Mouse (Mus musculus): Measurements from ENCODE around the gene Ces1c.

Gene Ces1c

DNA sequence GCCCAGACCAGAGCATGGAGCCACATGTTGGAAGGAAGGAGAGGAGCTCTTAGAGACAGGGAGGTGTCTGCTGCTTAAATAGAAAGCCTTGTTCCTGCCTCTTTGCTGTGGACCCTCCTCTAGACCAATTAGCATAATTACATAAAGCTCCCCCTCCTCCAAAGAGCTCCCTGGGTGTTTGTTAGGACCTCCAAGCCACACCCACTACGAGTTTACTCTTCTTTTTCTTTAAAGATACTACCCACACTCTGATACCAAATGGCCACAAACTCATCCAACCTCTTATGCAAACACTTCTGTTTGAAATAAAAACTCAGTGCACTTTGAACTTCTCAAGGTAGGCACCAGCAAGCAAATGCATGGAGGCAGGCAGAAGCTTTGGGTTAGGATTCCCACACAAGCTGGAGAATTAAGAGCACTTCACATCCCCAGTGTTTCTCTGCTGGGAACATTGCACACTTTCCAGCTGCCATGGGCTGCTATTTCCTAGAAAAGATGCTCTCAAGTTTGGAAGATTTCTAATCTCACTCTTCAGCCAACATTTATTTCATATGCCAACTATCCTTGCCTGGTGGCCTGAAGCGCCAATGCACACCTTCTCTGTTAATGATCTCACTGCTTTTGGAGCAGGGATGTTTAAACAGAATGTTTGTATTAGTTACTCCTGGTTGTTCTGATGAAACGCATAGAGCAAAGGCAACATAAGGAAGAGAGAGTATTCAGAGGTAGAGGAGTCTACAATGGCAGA is at the start of gene Ces1c:
Ces1c (minus strand) TSS at position 51 of the 748 bp plus-strand sequence.
- DNase-seq (ENCODE audit: low read depth, low spot score): no peak

DNA sequence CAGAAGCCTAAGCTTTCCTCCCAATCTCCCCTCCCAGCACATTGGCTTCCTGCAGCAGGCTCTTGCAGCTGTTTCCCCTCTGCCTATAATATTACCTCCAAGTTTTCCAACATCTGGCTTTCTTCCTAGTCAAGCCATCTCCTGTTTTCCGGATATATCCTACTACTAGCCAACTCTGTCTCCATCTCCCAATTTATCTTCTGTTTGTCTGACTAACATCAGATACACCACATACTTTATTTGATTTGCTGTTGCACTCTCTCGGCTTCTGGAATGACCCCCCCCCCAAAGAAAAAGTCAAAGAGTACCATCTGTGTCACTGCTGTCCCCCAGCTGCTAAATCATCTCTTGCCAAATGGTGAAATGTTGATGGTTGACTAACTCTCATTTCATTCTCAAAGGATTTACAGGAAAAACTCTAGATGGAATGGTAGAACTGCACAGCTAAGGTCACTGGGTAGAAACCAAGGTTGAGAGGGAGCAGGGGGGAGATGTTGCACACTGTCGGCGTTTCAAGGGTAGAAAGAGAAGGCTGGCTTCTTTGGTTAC is 49.6 kb upstream of the Ces1c start:
- no peak for DNase-seq (ENCODE audit: low read depth, low spot score)

DNA sequence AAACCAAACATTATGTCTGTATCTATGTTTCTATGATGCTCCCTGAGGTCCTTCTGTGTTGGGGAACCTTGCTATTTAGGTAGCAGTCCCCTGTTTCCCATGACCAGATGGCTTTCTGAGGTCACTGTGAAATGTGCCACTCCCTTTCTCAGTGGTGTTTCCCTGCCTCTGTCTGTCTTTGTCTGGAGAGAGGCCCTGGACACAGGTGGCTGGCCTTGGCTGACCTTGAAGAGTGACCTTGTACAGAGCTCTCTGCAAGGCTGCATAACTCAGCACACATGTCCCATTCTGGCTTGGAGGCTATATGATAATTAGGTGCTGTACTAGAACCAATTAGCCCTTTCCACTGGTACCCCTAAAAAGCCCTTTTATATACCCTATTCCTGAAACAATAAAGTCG is 45.5 kb upstream of the Ces1c start:
- no peak for DNase-seq (ENCODE audit: low read depth, low spot score)

DNA sequence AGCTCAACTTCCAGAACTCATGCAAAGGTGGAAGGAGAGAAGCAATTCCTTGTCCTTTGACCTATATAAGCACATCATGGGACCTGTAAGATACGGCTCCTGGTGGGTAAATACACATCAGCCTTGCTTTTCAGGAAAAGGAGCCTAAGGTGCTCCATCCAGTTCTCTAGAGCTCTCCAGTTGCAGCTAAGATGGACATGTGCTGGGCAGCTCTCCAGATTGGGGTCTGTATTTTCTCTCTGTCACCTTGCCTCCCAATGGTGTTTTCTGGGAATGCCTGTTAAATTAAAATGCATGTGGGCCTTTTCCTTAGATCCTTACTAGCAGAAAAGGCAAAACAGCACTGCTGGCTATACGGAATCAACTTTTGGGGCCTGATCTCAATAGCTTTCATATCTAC is 43.5 kb upstream of the Ces1c start:
- DNase-seq (ENCODE audit: low read depth, low spot score): no peak

DNA sequence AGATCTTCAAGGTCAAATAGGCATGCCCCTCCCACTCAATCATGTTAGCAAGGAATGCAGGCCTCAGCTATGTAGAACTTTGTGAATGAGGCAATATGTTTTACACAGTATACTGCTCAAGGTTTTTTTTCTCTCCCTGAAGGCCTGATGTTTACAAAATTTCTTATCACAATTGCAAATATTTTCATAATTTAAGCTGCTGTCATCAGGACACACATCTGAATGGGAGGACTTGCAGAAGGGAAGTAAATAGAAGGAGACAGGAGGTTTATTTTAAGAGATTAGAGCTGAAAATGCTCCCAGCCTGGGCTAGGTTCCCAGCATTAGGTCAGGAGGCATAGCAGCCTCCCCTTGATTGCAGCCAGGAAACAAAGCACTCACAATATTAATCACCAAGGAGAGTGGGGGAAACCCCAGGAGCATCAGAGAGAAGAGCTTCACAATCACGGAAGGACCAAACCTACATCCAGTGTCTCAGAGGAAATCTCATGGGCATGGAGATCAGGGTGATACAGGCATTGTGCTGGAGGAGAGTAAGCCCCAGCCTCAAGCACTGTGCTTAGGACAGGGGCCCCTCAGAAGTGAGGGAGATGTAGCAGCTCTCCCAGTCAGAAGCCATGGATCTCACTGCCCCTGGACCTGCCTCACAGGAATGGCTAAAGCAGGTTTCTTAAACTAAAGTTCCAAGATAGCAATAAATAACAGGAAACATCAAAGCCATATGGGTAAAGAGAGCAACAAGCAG is 40.9 kb upstream of the Ces1c start:
- DNase-seq (ENCODE audit: low read depth, low spot score): no peak

DNA sequence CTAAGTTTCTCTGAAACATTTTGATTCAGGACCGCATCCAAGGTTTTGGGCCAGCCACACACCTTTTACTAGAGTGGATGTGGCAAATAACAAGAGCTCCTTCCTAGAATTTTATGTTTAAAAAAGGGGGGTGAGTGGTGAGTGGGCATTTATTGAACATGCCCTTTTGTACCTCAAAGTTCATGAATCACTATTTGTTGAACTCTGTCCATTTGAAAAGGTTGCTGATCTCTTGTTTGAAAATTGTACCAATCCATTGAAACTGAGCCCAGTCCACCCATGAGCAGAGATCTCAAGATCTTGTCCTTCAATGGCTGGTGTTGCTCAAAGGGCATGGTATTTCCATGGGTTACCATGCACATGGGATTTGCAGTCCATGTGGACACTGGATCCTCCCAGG is 32.3 kb upstream of the Ces1c start:
- no peak for DNase-seq (ENCODE audit: low read depth, low spot score)

DNA sequence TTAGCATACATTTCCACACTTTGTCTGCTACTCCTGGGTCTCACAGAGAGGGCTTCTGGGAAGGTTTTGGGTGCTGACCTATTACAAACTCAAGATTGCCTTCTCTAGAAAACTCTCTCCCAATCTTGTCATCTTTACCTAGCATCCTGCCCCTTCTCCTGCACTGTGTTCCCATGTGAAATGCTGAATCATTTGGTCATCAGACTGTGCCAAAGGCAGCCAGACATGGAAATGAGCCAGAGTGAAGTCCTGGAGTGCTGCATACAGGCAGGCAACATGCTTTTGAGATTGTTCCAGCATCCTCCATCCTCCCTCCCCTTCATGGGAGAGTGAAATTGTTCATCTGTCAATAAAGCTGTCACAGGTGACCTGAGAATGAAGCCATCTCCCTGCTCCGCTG is 20.3 kb upstream of the Ces1c start:
- no peak for DNase-seq (ENCODE audit: low read depth, low spot score)

DNA sequence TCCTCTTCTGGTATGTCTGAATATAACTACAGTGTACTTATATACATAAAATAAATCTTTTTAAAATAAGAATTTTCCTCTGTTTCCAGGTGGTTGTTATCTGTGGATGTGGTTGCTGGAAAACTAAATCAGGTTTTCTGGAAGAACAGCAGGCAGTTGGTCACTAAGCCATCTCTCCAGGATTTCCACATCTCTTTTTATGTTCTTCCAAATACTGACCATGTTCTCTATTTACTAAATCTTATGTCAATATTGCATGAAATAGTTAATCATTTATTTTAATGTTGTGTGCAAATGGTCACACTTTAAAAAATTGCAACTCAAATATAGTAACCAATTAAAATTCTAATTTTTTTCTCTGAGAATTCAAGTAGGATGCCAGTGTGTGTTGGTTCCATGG is 16.2 kb upstream of the Ces1c start:
- no peak for DNase-seq (ENCODE audit: low read depth, low spot score)

DNA sequence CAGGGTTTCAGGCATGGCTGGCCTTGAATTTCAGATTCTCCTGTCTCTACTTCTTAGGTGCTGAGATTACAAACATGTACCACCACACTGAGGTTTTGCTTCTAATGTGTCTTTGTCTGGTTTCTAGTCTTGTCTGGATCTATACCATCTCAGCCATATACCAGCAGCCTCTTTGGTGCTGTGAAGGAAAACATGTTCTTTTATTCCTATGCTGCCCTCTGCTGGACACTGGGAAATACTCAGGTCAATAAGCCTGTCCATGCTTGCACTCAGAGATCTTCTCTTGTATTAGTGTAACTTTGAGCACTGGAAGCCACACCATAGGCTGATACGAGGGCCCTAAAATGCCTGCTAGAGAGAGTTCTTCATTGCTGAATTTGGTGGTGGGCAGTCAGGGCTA is 9.6 kb upstream of the Ces1c start:
- DNase-seq (ENCODE audit: low read depth, low spot score): no peak

DNA sequence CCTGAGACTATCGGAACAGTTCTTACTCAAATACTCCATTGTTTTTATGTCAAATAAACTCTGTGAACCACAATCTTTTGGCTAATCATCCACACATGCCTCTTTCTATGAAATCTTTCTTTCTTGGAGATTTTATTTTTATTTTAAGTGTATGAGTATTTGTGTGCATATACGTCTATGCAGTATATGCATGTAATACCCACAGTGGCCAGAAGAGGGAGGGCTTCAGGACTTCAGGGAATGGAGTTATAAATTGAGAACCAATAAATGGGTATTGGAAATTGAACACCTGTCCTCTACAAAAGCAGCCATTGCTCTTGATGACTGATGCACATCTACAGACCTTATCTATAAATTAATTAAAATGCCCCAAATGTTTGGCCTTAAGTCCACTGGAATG is 1.1 kb upstream of the Ces1c start:
- no peak for DNase-seq (ENCODE audit: low read depth, low spot score)

DNA sequence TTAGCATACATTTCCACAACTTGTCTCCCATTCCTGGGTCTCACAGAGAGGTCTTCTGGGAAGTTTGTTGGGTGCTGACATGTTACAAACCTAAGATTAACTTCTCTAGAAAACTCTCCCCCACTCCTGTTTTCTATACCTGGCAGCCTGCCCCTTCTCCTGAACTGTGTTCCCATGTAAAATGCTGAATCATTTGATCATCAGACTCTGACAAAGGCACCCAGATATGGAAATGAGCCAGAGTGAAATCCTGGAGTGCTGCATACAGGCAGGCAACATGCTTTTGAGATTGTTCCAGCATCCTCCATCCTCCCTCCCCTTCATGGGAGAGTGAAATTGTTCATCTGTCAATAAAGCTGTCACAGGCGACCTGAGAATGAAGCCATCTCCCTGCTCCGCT is 4.6 kb downstream of the Ces1c start:
- no peak for DNase-seq (ENCODE audit: low read depth, low spot score)

DNA sequence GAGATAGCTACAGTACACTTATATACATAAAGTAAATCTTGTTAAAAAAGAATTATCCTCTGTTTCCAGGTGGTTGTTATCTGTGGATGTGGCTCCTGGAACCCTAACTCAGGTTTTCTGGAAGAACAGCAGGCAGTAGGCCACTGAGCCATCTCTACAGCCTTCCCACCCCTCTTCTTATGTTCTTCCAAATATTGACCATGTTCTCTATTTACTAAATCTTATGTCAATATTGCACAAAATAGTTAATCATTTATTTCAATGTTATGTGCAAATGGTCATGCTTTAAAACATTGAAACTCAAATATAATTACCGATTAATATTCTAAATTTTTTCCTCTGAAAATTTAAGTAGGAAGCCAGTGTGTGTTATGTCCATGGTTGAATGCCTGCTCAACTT is 9.1 kb downstream of the Ces1c start:
- DNase-seq (ENCODE audit: low read depth, low spot score): no peak

DNA sequence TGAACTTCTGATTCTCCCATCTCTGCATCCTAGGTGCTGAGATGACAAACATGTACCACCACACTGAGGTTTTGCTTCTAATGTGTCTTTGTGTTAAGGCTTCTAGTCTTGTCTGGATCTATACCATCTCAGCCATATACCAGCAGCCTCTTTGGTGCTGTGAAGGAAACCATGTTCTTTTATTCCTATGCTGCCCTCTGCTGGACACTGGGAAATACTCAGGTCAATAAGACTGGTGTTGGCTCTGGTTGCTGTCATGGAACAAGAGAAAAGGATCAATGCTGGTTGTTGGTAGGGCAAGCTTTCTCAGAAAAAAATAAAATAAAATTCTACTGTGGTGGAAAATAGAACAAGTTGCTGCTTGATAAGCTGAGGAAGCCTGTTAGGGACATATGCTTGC is 35.7 kb downstream of the Ces1c start:
- DNase-seq (ENCODE audit: low read depth, low spot score): no peak

DNA sequence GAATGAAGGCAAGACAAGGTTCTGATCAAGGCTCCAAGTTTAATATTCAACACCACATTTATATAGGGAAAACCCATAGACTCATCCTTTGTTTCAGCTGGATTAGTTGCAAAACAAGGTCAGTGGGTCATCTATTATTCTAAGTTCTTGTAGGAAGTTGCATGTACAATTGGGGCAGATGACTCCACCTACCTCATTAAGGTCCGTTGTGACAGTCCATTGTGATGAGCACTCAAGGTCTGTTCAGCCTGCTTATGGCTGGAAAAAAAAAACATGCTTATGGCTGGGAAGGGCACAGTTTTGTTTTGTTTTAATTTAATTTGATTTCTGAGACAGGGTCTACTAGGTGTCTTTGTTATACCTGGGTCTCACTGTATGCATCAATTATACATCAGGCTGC is 39.8 kb downstream of the Ces1c start:
- no peak for DNase-seq (ENCODE audit: low read depth, low spot score)

DNA sequence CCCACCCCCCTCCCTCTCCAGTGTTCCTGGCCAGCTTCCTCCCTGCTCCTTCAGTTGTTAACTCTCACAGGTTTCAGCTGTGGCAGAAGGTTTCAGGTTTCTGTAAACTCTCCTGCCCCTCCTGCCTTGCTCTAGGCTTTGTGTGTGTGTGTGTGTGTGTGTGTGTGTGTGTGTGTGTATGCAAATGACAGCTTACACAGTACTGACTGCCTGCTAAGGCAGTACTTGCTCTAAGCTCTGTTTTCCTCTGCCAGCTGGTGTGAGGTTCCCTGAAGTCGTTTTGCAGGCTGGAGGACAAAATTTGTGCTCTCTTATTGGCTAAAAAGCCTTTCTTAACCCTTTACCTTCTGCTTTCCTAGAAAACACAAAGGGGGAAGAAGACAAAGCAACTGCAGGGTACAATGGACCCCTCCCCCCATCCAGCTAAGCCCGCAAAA is 42.4 kb downstream of the Ces1c start:
- DNase-seq (ENCODE audit: low read depth, low spot score): no peak

DNA sequence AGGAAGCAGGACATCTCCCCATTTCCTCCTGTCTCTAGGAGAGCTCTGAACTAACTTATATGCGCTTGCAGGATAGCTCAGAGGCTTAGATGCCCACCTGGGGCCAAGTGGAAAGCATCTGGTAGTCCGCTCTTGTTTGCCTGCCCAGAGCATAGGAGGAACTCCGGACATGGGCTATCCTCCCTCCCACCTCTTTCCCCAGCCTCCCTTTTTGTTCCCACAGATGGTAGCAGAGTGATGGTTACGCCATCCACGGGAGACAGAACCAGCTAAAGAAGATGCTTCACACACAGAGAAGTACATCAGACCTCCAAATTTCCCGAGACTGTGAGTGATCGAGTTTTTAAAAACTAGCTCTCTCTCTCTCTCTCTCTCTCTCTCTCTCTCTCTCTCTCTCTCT is 42.9 kb downstream of the Ces1c start:
- DNase-seq (ENCODE audit: low read depth, low spot score): no peak

DNA sequence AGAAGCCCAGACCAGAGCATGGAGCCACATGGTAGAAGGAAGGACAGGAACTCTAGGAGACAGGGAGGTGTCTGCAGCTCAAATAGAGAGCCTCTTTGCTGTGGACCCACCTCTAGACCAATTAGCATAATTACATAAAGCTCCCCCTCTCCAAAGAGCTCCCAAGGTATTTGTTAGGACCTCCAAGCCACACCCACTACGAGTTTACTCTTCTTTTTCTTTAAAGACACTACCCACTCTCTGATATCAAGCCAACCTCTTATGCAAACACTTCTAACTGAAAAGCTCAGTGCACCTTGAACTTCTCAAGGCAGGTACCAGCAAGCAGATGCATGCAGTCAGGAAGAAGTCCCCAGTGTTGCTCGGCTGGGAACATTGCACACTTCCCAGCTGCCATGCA is 51.2 kb downstream of the Ces1c start, which contains the start of gene Ces1b:
Ces1b (minus strand) TSS at position 131 of the 400 bp plus-strand sequence.
- DNase-seq (ENCODE audit: low read depth, low spot score): no peak

DNA sequence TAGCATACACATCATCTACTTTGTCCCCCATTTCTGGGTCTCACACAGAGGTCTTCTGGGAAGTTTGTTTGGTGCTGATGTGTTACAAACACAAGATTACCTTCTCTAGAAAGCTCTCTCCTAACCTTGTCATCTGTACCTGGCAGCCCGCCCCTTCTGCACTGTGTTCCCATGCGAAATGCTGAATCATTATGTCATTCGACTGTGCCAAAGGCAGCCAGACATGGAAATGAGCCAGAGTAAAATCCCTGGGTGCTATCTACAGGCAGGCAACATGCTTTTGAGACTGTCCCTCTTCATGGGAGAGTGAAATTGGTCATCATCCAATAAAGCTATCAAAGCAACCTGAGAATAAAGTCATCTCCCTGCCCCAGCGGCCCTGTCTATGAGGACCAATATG is 55.8 kb downstream of the Ces1c start:
- DNase-seq (ENCODE audit: low read depth, low spot score): no peak

DNA sequence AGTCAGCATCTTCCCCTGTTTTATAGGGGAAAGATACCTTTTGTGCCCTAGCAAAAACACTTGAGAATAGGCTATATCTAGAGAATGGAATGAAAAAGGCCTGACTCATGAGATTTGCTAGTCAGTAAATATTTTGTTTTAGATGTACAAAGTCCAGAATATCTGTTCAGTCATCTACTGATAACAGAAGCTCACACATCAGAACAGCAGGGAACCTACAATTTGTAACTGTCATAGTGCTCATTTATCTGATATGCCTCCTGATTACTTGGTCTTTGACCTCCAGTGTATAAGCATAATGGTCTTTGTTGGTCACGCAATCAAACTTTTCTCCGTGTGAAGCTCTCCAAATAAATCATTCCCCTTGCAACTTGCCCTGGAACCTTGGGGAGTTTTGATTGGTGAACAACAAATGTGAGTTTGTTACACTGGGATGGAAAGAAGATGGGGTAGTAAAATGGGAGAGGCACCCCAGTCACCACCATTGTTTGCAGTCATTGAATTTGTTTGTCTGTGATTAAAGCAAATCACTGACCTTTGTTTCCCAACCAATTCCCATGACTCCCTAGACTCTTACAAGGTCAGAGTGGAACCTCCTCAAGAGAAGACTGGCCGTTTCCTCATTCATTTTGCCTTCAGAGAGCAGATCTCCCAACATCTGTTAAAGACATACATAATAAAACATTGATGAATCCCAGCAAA is 67.5 kb downstream of the Ces1c start:
- no peak for DNase-seq (ENCODE audit: low read depth, low spot score)

DNA sequence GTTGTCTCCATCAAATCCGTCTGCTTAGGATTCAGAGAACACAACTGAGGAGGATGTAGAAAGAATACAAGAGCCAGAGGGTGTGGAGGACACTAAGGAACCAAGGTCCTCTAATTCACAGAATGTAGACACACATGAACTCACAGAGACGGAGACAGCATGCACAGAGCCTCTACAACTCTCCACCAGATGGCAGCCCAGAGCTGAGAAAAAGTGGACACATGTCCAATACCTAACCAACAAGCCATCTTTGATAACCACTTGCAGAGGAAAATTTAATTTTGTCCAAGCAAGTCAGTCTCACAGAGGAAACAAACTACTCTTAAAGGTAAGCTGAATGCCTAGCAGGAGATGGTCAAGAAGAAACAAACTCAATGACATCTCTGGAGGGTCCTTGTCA is 71.9 kb downstream of the Ces1c start:
- no peak for DNase-seq (ENCODE audit: low read depth, low spot score)

DNA sequence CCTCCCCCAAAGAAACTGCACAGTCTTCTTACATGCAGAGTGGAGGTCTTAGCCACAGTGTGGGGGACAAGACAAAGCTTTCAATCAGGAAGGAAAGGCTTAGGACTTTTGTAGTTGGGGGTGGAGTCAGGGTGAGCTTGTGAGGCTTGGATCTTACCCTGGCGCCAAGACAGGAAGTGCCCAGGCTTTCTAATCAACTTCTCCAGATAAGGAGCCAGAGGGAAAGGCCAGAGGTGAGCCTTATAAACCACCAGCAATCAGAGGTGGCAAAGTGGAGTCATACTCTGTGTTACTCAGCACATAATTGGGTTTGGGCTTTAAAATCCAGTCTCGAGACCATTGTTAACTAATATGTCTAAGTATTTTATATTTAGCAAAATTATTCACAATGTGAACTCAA is 75.8 kb downstream of the Ces1c start:
- DNase-seq (ENCODE audit: low read depth, low spot score): no peak

Measured in c-Kit-negative CD71-positive TER-119-positive erythroid progenitor cells, embryonic 14.5 days (primary cell).